Mouse (Mus musculus) midbrain, postnatal 0 days (tissue): ENCODE results near the gene Tas2r104. TPM values are rescaled to one million over a fixed set of nuclear protein-coding genes. Genes with fewer than 3 reads are reported as not detected.

ENCODE experiments used
- ATAC-seq: fragments of 200-750 bp; cut with Nextera tagmentation; 2 replicates; pipeline ENCODE4 v1.8.0; 2017; ENCODE audit warnings: moderate number of reproducible peaks, mild to moderate bottlenecking, moderate TSS enrichment, moderate library complexity; ENCODE audit not compliant: low FRiP score
- DNase-seq: peaks from one replicate; pipeline ENCODE4 v3.0.0-alpha.2; 2015; ENCODE audit warnings: low spot score
- H3K27ac ChIP-seq: fragments of 300-500 bp; sonication (generic); 2 replicates; pipeline ENCODE4 v1.5.1; 2014; ENCODE audit warnings: low read depth, mild to moderate bottlenecking, low read length, mixed read lengths
- H3K27me3 ChIP-seq: fragments of 300-500 bp; sonication (generic); 2 replicates; pipeline ENCODE4 v1.6.1; 2014; ENCODE audit warnings: low read length, control low read depth, mixed read lengths; ENCODE audit not compliant: insufficient read depth
- H3K36me3 ChIP-seq: fragments of 300-500 bp; sonication (generic); 2 replicates; pipeline ENCODE4 v1.6.1; 2014; ENCODE audit warnings: low read length, control low read depth, mixed read lengths; ENCODE audit not compliant: insufficient read depth
- H3K4me1 ChIP-seq: fragments of 300-500 bp; sonication (generic); 2 replicates; pipeline ENCODE4 v1.6.1; 2014; ENCODE audit warnings: mild to moderate bottlenecking, control low read depth, antibody characterized with exemption, low read length, mixed read lengths; ENCODE audit not compliant: insufficient read depth
- H3K4me2 ChIP-seq: fragments of 300-500 bp; sonication (generic); 2 replicates; pipeline ENCODE4 v1.6.1; 2014; ENCODE audit warnings: low read depth, mild to moderate bottlenecking, low read length, mixed read lengths; ENCODE audit not compliant: poor library complexity, severe bottlenecking
- H3K4me3 ChIP-seq: fragments of 300-500 bp; sonication (generic); 2 replicates; pipeline ENCODE4 v1.5.1; 2014; ENCODE audit warnings: low read depth, mild to moderate bottlenecking, low read length, moderate library complexity
- H3K9ac ChIP-seq: fragments of 300-500 bp; sonication (generic); replicated peaks from 2 replicates; pipeline ENCODE4 v1.6.1; 2014; ENCODE audit warnings: mild to moderate bottlenecking, low read length, moderate library complexity, mixed read lengths; ENCODE audit not compliant: poor library complexity, severe bottlenecking
- H3K9me3 ChIP-seq: fragments of 300-500 bp; sonication (generic); 2 replicates; pipeline ENCODE4 v1.6.1; 2016; ENCODE audit warnings: low read length, control low read depth
- CTCF ChIP-seq: IDR thresholded peaks from 2 replicates; pipeline ENCODE4 v1.5.1; 2016; ENCODE audit warnings: antibody characterized with exemption, mild to moderate bottlenecking
- WGBS: fragments of 180-500 bp; shearing (Covaris S2); extraction: QIAGEN DNeasy Blood & Tissue Kit; methylation state at CpG from one replicate; pipeline ENCODE4 v1.1.7; 2014; 5-methylcytosine and 5-hydroxymethylcytosine counted together
- polyA plus RNA-seq: library from polyadenylated mRNA; unstranded; fragments of >200 nt; fragmentation: Nextera tagmentation; extraction: Ambion mirVana; gene quantifications from 2 replicates; pipeline ENCODE4 v1.2.1, GENCODE M21; 2015
- total RNA-seq: library from RNA; depleted of rRNA; stranded (reverse); fragments of >200 nt; gene quantifications from 2 replicates; pipeline ENCODE4 v1.2.3, GENCODE M21; 2014; rRNA removed

Tas2r104 gene
- total RNA-seq (not detected in 2 replicates), polyA plus RNA-seq (not detected in 2 replicates)

DNA sequence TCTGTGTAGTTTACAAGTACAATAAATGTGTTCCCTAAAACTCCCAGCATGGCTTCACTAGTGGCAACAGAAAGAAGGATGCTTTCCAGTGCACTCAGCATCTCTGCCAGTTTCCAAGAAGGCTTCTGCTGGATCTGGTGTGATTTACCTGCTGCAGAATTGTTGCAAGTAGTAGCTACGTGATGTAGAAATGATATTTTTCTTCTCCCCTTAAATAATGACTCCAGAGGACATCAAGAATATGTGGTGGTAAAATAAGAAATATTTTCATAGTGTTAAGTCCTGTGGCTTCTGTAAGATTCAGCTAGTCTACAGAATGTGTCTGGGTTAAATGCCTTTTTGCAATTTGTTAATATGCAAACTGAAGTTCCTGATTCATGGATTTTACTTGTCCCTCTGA is at the start of gene Tas2r104:
Tas2r104 (minus strand) TSS at position 101 of the 400 bp plus-strand sequence.
- no peak for ATAC-seq
- Histone ChIP-seq H3K4me3 (no peak within 1 kb of the TSS), H3K9ac (no peak within 1 kb of the TSS), H3K4me1 (no peaks in the 10 kb centered on the region), H3K27ac (no peak within 1 kb of the TSS), H3K4me2 (no peak within 1 kb of the TSS), H3K9me3 (peaks cover 15% of the 10 kb centered on the region), H3K36me3 (no peaks in the 10 kb centered on the region), H3K27me3 (no peaks in the 10 kb centered on the region)
- no peak for DNase-seq
- TF ChIP-seq CTCF = no peak
- WGBS = 74% methylated on average over 1 of the region's 1 CpGs

DNA sequence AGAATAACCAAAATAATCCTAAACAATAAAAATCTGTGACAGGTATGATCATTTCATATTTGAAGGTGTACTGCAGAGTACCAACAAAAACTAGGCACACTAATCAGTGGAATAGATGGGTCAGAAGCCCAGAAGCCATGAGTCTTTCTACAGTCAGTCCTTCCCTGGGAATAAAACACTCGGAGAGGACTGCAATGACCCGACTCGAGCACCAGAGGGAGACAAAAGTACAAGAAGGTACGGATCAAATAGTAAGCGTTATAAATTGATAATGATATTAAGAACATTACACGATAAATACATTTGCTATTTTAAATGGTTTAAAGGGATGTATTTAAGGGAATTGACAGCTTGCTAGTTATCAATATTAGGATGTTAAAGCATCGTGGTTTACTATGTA is 27.3 kb upstream of the Tas2r104 start:
- DNase-seq = no peak
- Histone ChIP-seq H3K4me3 (no peak overlapping the region), H3K27ac (no peak overlapping the region), H3K9me3 (peaks cover 12% of the 10 kb centered on the region; the same call in 1 of the 2 replicates), H3K4me2 (no peak overlapping the region), H3K4me1 (no peaks in the 10 kb centered on the region), H3K9ac (no peak overlapping the region), H3K27me3 (no peaks in the 10 kb centered on the region), H3K36me3 (no peaks in the 10 kb centered on the region)
- no peak for ATAC-seq
- peak; percentile 24; the same call in 1 of the 2 replicates for TF ChIP-seq CTCF
- WGBS = 47% methylated on average over 7 of the region's 7 CpGs

DNA sequence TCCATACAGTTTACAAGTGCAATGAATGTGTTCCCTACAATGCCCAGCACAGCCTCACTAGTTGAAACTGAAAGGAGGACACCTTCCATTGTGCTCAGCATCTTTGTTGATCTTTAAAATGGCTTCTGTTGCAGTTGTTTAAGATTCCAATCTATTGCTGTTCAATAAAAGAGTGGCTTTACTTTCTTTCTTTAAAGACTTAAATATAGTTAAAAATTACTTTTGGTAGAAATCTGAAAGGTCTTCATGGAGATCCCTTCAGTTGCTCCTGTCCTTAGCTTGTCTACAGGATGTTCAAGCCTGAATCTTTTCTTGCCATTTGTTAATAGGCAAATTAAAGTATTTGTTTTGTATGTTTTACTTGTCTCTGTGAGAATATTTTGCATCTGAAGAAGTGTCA is 4.4 kb upstream of the Tas2r104 start, which contains the start of gene Tas2r114:
Tas2r114 (minus strand) TSS at position 101 of the 400 bp plus-strand sequence.
- Histone ChIP-seq H3K4me3 (no peak within 1 kb of the TSS), H3K4me1 (no peaks in the 10 kb centered on the region), H3K27me3 (no peaks in the 10 kb centered on the region), H3K27ac (no peak within 1 kb of the TSS), H3K9me3 (peaks cover 13% of the 10 kb centered on the region), H3K36me3 (no peaks in the 10 kb centered on the region), H3K9ac (no peak within 1 kb of the TSS), H3K4me2 (no peak within 1 kb of the TSS)
- no peak for TF ChIP-seq CTCF
- ATAC-seq (no peak), DNase-seq (no peak)

DNA sequence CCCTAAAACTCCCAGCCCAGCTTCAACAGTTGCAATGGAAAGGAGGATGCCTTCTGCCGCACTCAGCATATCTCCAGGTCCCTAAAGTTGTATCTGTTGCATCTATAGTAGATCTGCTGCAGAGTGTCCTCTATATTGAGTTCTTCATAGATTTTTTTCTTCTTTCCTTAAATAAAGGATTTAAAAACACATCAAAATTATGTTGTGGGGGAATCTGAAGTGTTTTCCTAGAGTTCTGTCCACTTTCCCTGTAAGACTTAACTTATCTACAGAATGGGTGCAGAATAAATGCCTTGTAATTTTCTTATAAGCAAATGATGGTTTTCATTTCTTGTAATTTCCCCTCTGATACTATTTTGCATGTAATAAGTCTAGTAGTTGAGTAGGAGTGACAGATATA is 1.9 kb upstream of the Tas2r104 start, which contains the start of gene Tas2r105:
Tas2r105 (minus strand) TSS at position 101 of the 400 bp plus-strand sequence.
- no peak within 1 kb of the TSS for H3K4me2 ChIP-seq
- no peak for DNase-seq
- H3K27me3 ChIP-seq = no peaks in the 10 kb centered on the region
- H3K4me3 ChIP-seq = no peak within 1 kb of the TSS
- H3K9me3 ChIP-seq = peaks cover 21% of the 10 kb centered on the region
- no peak for TF ChIP-seq CTCF
- no peak within 1 kb of the TSS for H3K9ac ChIP-seq
- WGBS = 76% methylated on average over 1 of the region's 1 CpGs
- H3K36me3 ChIP-seq = no peaks in the 10 kb centered on the region
- no peak for ATAC-seq
- no peaks in the 10 kb centered on the region for H3K4me1 ChIP-seq
- H3K27ac ChIP-seq = no peak within 1 kb of the TSS

DNA sequence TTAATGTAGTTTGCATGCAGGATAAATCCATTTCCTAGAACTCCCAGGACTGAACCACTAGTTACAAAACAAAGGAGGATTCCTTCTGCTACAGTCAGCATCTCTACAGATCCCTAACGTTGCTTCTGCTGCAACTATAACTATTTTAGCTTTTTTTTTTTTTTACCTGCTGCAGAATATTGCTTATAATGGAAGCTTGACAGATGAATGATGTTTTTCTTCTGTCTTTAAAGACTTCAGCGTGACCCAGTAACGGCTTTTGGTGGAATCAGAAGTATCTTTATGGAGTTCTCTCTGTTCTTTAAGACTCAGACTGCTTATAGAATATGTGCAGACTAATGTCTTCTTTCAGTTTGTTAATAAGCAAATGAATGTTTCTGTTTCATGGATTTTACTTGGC is 6.8 kb downstream of the Tas2r104 start, which contains the start of gene Tas2r106:
Tas2r106 (minus strand) TSS at position 101 of the 400 bp plus-strand sequence.
- ATAC-seq (no peak), DNase-seq (no peak)
- 70% methylated on average over 3 of the region's 3 CpGs for WGBS
- Histone ChIP-seq H3K27ac (no peak within 1 kb of the TSS), H3K4me1 (no peaks in the 10 kb centered on the region), H3K9ac (no peak within 1 kb of the TSS), H3K36me3 (no peaks in the 10 kb centered on the region), H3K27me3 (no peaks in the 10 kb centered on the region), H3K9me3 (peaks cover 3% of the 10 kb centered on the region; the same call in 1 of the 2 replicates), H3K4me2 (no peak within 1 kb of the TSS), H3K4me3 (no peak within 1 kb of the TSS)
- no peak for TF ChIP-seq CTCF

DNA sequence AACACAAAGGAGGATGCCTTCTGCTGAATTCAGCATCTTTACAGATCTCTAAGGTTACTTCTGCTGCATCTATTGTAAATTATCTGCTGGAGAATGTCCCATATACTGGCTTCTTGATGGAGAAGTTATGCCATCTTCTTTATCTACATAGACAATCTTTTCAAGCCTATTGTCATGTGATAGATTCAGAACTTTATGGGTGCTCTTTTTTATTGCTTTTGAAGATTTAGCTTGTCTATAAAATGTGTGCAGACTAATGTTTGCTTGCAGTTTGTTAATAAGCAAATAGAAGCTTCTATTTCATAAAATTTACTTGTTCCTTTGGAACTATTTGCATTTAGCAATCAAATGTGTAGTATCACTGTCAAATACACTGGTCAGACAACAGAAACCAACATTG is 25.5 kb downstream of the Tas2r104 start, which contains the start of gene Tas2r107:
Tas2r107 (minus strand) TSS at position 101 of the 400 bp plus-strand sequence.
- H3K27ac ChIP-seq = no peak within 1 kb of the TSS
- DNase-seq (no peak), ATAC-seq (no peak)
- no peaks in the 10 kb centered on the region for H3K36me3 ChIP-seq
- H3K4me1 ChIP-seq = no peaks in the 10 kb centered on the region
- no peak within 1 kb of the TSS for H3K4me3 ChIP-seq
- no peak within 1 kb of the TSS for H3K9ac ChIP-seq
- TF ChIP-seq CTCF = no peak
- no peak within 1 kb of the TSS for H3K4me2 ChIP-seq
- peaks cover 8% of the 10 kb centered on the region; the same call in 1 of the 2 replicates for H3K9me3 ChIP-seq
- H3K27me3 ChIP-seq = no peaks in the 10 kb centered on the region

Other genes with a start within 250 kb of the Tas2r104 start
- gene 5430401F13Rik, start 199.3 kb downstream of the Tas2r104 start, total RNA-seq = not detected in 2 replicates
- gene 5430401F13Rik, start 199.3 kb downstream of the Tas2r104 start, polyA plus RNA-seq = not detected in 2 replicates
- gene Gm6619, start 199.3 kb downstream of the Tas2r104 start, total RNA-seq = not detected in 2 replicates
- 0.29 TPM in 1 of 2 replicates, not detected in the other for gene Gm6619, start 199.3 kb downstream of the Tas2r104 start, polyA plus RNA-seq
- not detected in 2 replicates for gene Tas2r130, start 54.8 kb downstream of the Tas2r104 start, total RNA-seq
- gene Tas2r130, start 54.8 kb downstream of the Tas2r104 start, polyA plus RNA-seq = not detected in 2 replicates
- gene Tas2r107, start 25.6 kb downstream of the Tas2r104 start, total RNA-seq = not detected in 2 replicates
- gene Tas2r107, start 25.6 kb downstream of the Tas2r104 start, polyA plus RNA-seq = not detected in 2 replicates
- not detected in 2 replicates for gene Tas2r106, start 6.9 kb downstream of the Tas2r104 start, total RNA-seq
- gene Tas2r106, start 6.9 kb downstream of the Tas2r104 start, polyA plus RNA-seq = not detected in 2 replicates
- gene Tas2r105, start 1.8 kb upstream of the Tas2r104 start, total RNA-seq = not detected in 2 replicates
- gene Tas2r105, start 1.8 kb upstream of the Tas2r104 start, polyA plus RNA-seq = not detected in 2 replicates
- not detected in 2 replicates for gene Tas2r114, start 4.3 kb upstream of the Tas2r104 start, total RNA-seq
- not detected in 2 replicates for gene Tas2r114, start 4.3 kb upstream of the Tas2r104 start, polyA plus RNA-seq